Mouse (Mus musculus): Measurements from ENCODE around the gene Chst10. TPM values are rescaled to one million over a fixed set of nuclear protein-coding genes. Genes with fewer than 3 reads are reported as not detected.

Gene Chst10
- 0.61 and 1.6 TPM in 2 replicates for polyA plus RNA-seq (2012)

DNA sequence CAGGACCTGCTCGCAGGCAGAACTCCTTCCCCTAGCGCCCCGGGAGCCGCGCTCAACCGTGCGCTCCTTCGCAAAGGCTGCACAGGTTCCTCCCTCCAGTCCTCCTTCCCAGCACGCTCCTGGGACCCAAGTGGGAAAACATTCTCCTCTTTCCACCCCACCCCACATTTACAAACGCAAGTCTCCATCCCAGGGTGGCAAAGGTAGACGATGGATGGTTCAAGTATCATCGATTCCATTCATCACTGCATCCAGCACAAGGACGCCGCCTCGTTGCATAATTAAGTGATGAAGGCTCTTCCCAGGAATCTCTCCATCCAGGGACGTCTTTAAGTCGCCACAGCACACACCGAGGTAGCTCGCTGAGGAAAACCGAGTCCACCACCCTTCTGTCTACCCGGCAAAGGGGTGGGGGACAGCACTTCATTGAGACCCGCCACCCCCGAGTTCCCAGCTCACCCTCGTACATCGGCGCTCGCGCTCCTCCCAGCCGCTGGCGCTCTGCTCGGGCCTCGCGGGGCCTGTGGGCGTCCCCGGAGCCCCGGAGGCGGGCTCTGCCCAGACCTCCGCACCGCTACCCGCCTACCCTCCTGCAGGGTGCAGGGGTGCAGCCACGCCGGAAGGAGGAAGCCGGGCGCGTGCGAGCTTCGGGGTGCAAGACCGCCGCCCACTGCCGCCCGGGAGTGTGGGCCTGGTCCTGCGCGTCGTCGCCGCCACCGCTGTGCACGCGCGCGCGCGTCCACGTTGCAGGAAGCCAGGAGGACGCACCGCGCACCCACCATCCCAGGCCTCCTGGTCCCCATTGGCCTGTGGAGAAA is at the start of gene Chst10:
Chst10 (minus strand) TSS at position 731 of the 818 bp plus-strand sequence.

DNA sequence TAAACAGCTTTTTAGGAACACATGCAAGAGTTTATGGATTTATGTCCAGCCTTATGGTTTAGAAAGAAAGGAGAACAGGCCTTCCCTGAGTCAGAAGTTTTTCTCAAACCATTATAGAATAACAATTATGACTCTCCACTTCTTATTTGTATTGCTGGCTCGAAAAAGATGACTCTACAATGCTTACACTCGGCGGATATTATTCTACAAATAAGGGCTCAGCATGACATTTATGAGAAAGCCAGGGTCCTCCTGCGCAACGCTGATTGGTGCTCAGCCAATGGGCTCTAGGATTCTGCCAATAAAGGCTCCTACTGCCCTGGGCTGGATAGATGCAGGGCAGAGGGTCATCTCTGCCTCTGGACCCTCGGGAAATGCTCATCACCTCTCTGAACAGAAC is 40.9 kb upstream of the Chst10 start, which contains the start of gene Nms:
Nms (plus strand) TSS at position 301 of the 400 bp plus-strand sequence.

DNA sequence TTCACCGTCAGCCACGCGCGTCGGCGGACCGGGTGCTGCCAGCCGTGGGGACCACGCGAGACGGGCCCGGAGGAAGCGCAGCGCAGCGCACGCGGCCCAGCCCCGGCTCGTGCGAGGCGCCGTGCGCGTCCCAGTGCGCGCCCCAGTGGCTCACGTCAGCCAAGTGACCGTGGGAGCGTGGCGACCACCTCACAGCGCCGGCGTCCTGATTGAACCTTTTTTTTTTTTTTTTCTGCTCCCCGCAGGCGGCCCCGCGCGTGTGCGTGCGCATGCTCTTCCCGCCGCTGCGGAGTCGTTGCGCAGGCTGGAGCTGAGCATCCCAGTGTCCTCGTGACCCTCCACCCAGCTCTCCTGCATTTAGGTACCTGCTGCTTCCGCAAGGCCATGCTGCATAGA is 61.5 kb downstream of the Chst10 start, which contains the start of gene Lonrf2:
Lonrf2 (minus strand) TSS at position 235 of the 396 bp plus-strand sequence.

Other genes starting within 250 kb of the Chst10 start
- gene Aff3, start 233.2 kb downstream of the Chst10 start, polyA plus RNA-seq (2012): 39.3 and 63.4 TPM in 2 replicates
- gene Lonrf2, start 61.5 kb downstream of the Chst10 start, polyA plus RNA-seq (2012): 0.05 and 0.18 TPM in 2 replicates
- gene Nms, start 41.0 kb upstream of the Chst10 start, polyA plus RNA-seq (2012): not detected in 2 replicates
- 33.3 and 46.9 TPM in 2 replicates for gene Pdcl3, start 87.4 kb upstream of the Chst10 start, polyA plus RNA-seq (2012)